Mouse (Mus musculus) cerebellum, adult (tissue): ENCODE results near the gene Cytip.

Source experiments
- ATAC-seq: cut with Nextera tagmentation; 2 replicates; pipeline ENCODE4 v1.9.2; 2017; ENCODE audit warnings: mild to moderate bottlenecking, moderate library complexity, mixed read lengths; ENCODE audit not compliant: insufficient number of reproducible peaks, low FRiP score, low TSS enrichment

The Cytip gene

DNA sequence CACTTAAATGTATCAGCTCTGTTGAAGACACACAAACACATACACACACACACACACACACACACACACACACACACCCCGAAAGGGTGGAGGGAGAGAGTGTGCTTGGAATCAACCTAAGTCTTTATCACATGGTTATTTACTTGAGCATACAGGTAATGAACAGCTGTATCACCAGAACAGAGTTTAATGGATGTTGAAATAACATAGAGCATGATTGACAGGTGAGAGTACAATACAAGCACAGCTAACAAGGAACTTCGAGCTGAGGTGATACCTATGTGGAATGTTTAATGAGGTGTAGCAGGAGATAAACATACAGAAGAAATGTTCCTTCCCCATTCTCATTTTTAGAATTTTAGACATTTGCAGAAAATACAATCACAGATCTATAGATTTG is 62.7 kb downstream of the Cytip start:
- no peak for ATAC-seq

GRCm38 (mm10) chr2:58129903-58130302 is 65.4 kb downstream of the Cytip start:
- no peak for ATAC-seq

GRCm38 (mm10) chr2:58111105-58111504 is 84.2 kb downstream of the Cytip start:
- ATAC-seq = no peak

GRCm38 (mm10) chr2:58107887-58108286 is 87.4 kb downstream of the Cytip start:
- ATAC-seq = peak; percentile 68; the same call in 1 of the 2 replicates

DNA sequence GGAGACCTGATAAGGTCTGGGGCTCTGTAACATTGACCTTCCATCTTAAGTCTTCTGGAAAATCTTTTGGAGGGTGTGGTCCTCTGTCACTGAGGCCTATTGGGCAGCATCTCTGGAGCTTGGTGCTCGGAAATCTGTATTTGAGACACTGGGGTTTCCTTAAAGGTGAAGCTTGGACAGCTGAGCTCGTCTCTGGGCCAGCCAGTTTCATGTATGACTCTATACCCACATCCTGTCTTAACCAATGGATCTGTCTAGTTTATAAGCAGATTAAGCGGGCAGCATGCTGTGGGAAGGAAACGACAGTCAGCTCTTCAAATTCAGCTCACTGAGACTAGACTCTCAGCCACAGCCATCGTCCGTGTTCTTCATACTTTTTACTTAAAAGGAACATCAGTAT is 88.3 kb downstream of the Cytip start:
- ATAC-seq = no peak

- no peak for ATAC-seq
Measured at GRCm38 (mm10) chr2:58094818-58095217, 100.5 kb downstream of the Cytip start.

GRCm38 (mm10) chr2:58086420-58086819 is 108.9 kb downstream of the Cytip start:
- no peak for ATAC-seq

GRCm38 (mm10) chr2:58079849-58080248 is 115.5 kb downstream of the Cytip start:
- ATAC-seq = no peak
